Mouse (Mus musculus) bone marrow macrophage, adult 2 months (primary cell): ENCODE data around the gene Bend5.

ENCODE experiments used
- CTCF ChIP-seq: IDR thresholded peaks from 2 replicates; pipeline ENCODE4 v1.5.1; 2012; ENCODE audit warnings: low read depth, mild to moderate bottlenecking, low read length, moderate library complexity
- POLR2A ChIP-seq: IDR thresholded peaks from 2 replicates; pipeline ENCODE4 v1.6.1; 2012; ENCODE audit warnings: mild to moderate bottlenecking, low read depth, low read length, borderline replicate concordance

DNA sequence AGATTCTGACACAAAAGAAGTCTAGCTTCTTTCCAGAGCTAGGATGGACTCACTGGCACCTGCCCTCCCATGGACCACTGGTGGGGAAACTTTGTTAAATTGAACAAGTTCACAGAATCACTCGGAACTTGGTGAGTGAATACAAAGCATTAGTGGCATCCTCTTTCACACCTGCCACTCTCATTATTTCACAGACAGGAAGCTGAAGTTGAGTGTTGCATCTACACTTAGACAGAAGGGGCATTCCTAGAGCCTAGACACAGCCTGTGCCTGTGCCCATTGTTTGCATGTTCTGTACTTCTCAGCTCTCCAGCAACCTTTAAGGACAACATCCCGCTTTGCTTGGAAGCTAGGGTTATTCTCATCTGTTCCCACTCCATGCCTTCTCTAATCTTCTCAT is 90.1 kb downstream of the Bend5 start:
- TF ChIP-seq POLR2A (no peak), CTCF (no peak)
